Mouse (Mus musculus) megakaryocyte, embryonic 14.5 days (primary cell): ENCODE data around the gene Slc4a11.
"Not testable (repeated sequence)": the region's sequence is repeated elsewhere in the genome, so short reads cannot be mapped to it uniquely, and the experiment has no call there.

Experiments
- FLI1 ChIP-seq: IDR thresholded peaks from 2 replicates; pipeline ENCODE4 v1.6.1; 2012; ENCODE audit warnings: low read length, inconsistent platforms, mixed read lengths
- GATA1 ChIP-seq: IDR thresholded peaks from 3 replicates; pipeline ENCODE4 v1.6.1; 2012; ENCODE audit warnings: mixed read lengths, low read length, inconsistent platforms, borderline replicate concordance

DNA sequence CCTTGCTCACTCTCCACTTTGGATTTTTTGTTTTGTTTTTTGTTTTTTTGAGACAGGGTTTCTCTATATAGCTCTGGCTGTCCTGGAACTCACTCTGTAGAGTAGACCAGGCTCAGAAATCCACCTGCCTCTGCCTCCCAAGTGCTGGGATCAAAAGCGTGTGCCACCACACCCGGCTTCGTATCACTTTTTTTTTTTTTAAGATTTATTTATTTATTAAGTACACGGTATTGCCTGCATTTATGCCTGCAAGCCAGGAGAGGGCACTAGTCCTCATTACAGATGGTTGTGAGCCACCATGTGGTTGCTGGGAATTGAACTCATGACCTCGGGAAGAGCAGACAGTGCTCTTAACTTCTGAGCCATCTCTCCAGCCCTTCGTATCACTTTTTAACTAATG lies 48.3 kb downstream of the Slc4a11 start:
- not testable (repeated sequence) for TF ChIP-seq GATA1, FLI1
